Mouse (Mus musculus): Measurements from ENCODE around the gene Dock9. TPM values are rescaled to one million over a fixed set of nuclear protein-coding genes. Genes with fewer than 3 reads are reported as not detected.

Gene Dock9
- total and polyA plus RNA-seq, 2 experiments from 2014 or later: 14.0 to 68.8 TPM

DNA sequence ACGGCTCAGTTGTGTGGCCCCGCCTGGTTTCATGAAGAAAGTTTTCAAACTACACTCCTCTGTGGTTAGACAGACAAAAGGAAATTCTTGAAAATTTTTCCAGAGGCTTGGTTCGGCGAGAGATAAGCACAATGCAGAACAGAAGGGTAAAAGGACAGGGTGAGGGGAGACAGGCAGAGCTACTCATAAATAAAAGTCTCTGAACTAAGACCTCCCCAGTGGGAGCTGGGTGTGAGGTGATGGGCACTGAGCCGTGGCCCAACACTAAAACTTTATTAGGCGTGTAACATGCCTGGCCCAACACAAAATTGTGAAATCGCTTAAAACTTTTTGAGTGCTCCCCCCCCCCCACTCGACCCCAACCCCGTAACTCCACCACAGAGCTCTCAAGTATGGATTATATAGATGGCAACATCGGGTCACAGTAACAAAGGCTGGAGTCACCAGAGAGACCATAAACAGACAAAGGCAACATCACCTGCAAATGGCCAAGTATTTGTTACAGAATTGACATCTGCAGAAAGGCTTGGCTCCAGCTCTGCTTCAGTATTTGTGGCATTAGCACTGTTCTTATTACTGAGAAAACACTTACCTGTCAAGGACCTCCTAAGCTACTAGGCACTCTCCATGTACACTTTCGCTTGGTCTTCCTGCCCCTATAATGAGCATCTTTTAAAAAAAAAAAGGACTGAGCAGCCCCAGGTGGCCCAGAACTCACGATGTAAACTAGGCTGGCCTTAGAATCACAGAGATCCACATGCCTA is 138.4 kb downstream of the Dock9 start:
- no peak overlapping the region for H3K4me3 ChIP-seq (ENCODE audit: low read depth, low read length)
- DNase-seq (ENCODE audit: low spot score) (no peak), ATAC-seq (ENCODE audit: low FRiP score) (no peak)
- WGBS: 77% methylated on average over 12 of the region's 12 CpGs
- no peak overlapping the region for H3K9ac ChIP-seq (replicated peaks; ENCODE audit: low read length, poor library complexity, severe bottlenecking)
- H3K9me3 ChIP-seq (ENCODE audit: low read length): no peaks in the 10 kb centered on the region
- peaks cover 29% of the 10 kb centered on the region for H3K36me3 ChIP-seq (ENCODE audit: insufficient read depth, low read length)
- no peaks in the 10 kb centered on the region for H3K4me1 ChIP-seq (ENCODE audit: insufficient read depth, low read length)
- H3K27ac ChIP-seq (ENCODE audit: low read depth, low read length): no peak overlapping the region
- no peak overlapping the region for H3K4me2 ChIP-seq (ENCODE audit: low read depth, low read length, poor library complexity, severe bottlenecking)
- TF ChIP-seq CTCF (IDR thresholded peaks at IDR 0.05): no peak
- H3K27me3 ChIP-seq (ENCODE audit: insufficient read depth, low read length): no peaks in the 10 kb centered on the region

DNA sequence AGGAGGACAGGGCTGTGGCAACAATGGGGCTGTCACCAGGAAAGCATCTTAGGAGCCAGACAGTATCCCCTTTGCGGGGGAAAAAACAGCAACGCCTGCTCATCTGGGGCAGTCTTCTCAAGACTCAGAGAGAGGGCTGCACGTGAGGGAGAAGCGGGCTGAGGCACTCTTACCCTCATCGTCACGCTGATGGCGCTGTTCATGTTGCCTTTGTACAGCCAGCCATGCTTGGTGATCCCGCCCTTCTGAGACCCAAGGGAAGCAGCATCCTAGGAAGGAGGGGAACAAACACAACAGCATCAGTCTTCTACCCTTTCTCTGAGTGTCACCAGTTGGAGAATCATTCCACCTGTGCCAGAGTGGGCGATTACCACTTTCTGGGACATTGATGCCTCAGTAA is 139.1 kb downstream of the Dock9 start:
- Histone ChIP-seq H3K27ac (ENCODE audit: low read depth, low read length) (no peak overlapping the region), H3K9ac (replicated peaks; ENCODE audit: low read length, poor library complexity, severe bottlenecking) (no peak overlapping the region), H3K4me3 (ENCODE audit: low read depth, low read length) (no peak overlapping the region), H3K36me3 (ENCODE audit: insufficient read depth, low read length) (peaks cover 29% of the 10 kb centered on the region), H3K4me1 (ENCODE audit: insufficient read depth, low read length) (no peaks in the 10 kb centered on the region), H3K27me3 (ENCODE audit: insufficient read depth, low read length) (no peaks in the 10 kb centered on the region), H3K4me2 (ENCODE audit: low read depth, low read length, poor library complexity, severe bottlenecking) (no peak overlapping the region), H3K9me3 (ENCODE audit: low read length) (no peaks in the 10 kb centered on the region)
- ATAC-seq (ENCODE audit: low FRiP score): no peak
- TF ChIP-seq CTCF (IDR thresholded peaks at IDR 0.05): no peak
- 89% methylated on average over 9 of the region's 9 CpGs for WGBS
- DNase-seq (ENCODE audit: low spot score): no peak

GRCm38 (mm10) chr14:121657633-121658032 is 140.0 kb downstream of the Dock9 start:
- Histone ChIP-seq H3K9me3 (ENCODE audit: low read length) (no peaks in the 10 kb centered on the region), H3K27me3 (ENCODE audit: insufficient read depth, low read length) (no peaks in the 10 kb centered on the region), H3K4me1 (ENCODE audit: insufficient read depth, low read length) (no peaks in the 10 kb centered on the region), H3K9ac (replicated peaks; ENCODE audit: low read length, poor library complexity, severe bottlenecking) (no peak overlapping the region), H3K36me3 (ENCODE audit: insufficient read depth, low read length) (peaks cover 29% of the 10 kb centered on the region), H3K4me3 (ENCODE audit: low read depth, low read length) (no peak overlapping the region), H3K4me2 (ENCODE audit: low read depth, low read length, poor library complexity, severe bottlenecking) (no peak overlapping the region), H3K27ac (ENCODE audit: low read depth, low read length) (no peak overlapping the region)
- DNase-seq (ENCODE audit: low spot score) (no peak), ATAC-seq (ENCODE audit: low FRiP score) (no peak)
- 79% methylated on average over 7 of the region's 7 CpGs for WGBS
- no peak for TF ChIP-seq CTCF (IDR thresholded peaks at IDR 0.05)

GRCm38 (mm10) chr14:121656912-121657311 is 140.7 kb downstream of the Dock9 start:
- no peaks in the 10 kb centered on the region for H3K27me3 ChIP-seq (ENCODE audit: insufficient read depth, low read length)
- ATAC-seq (ENCODE audit: low FRiP score) (no peak), DNase-seq (ENCODE audit: low spot score) (peak; percentile 10)
- H3K9ac ChIP-seq (replicated peaks; ENCODE audit: low read length, poor library complexity, severe bottlenecking): no peak overlapping the region
- no peak for TF ChIP-seq CTCF (IDR thresholded peaks at IDR 0.05)
- no peak overlapping the region for H3K4me3 ChIP-seq (ENCODE audit: low read depth, low read length)
- no peak overlapping the region for H3K27ac ChIP-seq (ENCODE audit: low read depth, low read length)
- no peak overlapping the region for H3K4me2 ChIP-seq (ENCODE audit: low read depth, low read length, poor library complexity, severe bottlenecking)
- H3K36me3 ChIP-seq (ENCODE audit: insufficient read depth, low read length): peaks cover 31% of the 10 kb centered on the region
- WGBS: 89% methylated on average over 10 of the region's 10 CpGs
- H3K9me3 ChIP-seq (ENCODE audit: low read length): no peaks in the 10 kb centered on the region
- H3K4me1 ChIP-seq (ENCODE audit: insufficient read depth, low read length): no peaks in the 10 kb centered on the region

DNA sequence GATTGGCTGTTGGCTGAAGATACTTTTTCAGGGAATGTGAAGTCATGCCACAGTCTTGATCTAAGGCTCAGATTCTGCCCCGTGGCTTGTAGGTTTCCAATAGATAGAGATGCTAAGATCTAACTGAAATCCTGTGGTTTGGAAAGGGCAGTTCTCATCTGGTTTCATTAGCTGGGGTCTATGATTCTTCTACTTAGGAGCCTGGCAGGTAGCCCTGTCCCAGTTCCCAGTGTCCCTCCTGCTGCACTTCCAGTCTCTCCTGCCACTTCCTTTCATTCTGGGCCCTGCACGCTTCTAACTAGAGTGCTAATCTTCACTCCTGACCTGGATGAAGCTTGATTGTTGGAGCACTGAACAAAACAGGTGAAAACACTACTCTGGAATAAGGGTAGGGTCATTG is 142.7 kb downstream of the Dock9 start:
- WGBS: 71% methylated on average over 2 of the region's 2 CpGs
- no peaks in the 10 kb centered on the region for H3K27me3 ChIP-seq (ENCODE audit: insufficient read depth, low read length)

DNA sequence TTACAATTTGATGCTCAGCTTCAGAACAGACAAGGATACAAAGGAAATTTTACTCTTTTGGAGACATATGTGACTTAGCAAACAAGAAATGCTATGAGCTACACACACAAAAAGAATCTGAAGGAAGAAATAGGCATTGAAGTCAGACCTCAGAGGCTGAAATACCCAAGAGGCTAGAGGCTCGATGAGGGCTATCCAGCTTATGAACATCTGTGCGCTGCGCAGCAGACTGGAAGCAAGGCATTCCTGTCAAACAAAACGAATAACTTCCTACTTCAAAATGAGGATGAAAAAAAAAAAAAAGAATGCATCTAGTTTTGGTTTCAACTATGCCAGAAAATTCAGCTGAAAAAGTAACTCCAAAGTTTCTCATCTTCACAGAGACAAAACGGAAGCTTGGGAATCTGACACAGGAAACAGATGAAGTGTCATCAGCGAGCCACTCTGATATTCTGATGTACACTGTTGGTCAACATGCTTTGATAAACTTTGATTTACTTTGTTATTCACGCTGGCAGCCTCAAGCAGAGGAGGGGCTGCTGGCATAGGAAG is 143.1 kb downstream of the Dock9 start:
- no peak overlapping the region for H3K4me3 ChIP-seq (ENCODE audit: low read depth, low read length)
- H3K36me3 ChIP-seq (ENCODE audit: insufficient read depth, low read length): peaks cover 45% of the 10 kb centered on the region
- no peaks in the 10 kb centered on the region for H3K9me3 ChIP-seq (ENCODE audit: low read length)
- WGBS: 69% methylated on average over 7 of the region's 7 CpGs
- no peak overlapping the region for H3K9ac ChIP-seq (replicated peaks; ENCODE audit: low read length, poor library complexity, severe bottlenecking)
- no peak for DNase-seq (ENCODE audit: low spot score)
- no peaks in the 10 kb centered on the region for H3K27me3 ChIP-seq (ENCODE audit: insufficient read depth, low read length)
- TF ChIP-seq CTCF (IDR thresholded peaks at IDR 0.05): no peak
- H3K4me2 ChIP-seq (ENCODE audit: low read depth, low read length, poor library complexity, severe bottlenecking): no peak overlapping the region
- no peak overlapping the region for H3K27ac ChIP-seq (ENCODE audit: low read depth, low read length)
- H3K4me1 ChIP-seq (ENCODE audit: insufficient read depth, low read length): no peaks in the 10 kb centered on the region
- ATAC-seq (ENCODE audit: low FRiP score): no peak

More for the DNA sequence above, 142.7 kb downstream of the Dock9 start:
- no peak for DNase-seq (ENCODE audit: low spot score)
- no peaks in the 10 kb centered on the region for H3K9me3 ChIP-seq (ENCODE audit: low read length)
- TF ChIP-seq CTCF (IDR thresholded peaks at IDR 0.05): no peak
- H3K4me2 ChIP-seq (ENCODE audit: low read depth, low read length, poor library complexity, severe bottlenecking): no peak overlapping the region
- ATAC-seq (ENCODE audit: low FRiP score): no peak
- H3K36me3 ChIP-seq (ENCODE audit: insufficient read depth, low read length): peaks cover 45% of the 10 kb centered on the region
- H3K9ac ChIP-seq (replicated peaks; ENCODE audit: low read length, poor library complexity, severe bottlenecking): no peak overlapping the region
- H3K27ac ChIP-seq (ENCODE audit: low read depth, low read length): no peak overlapping the region
- no peaks in the 10 kb centered on the region for H3K4me1 ChIP-seq (ENCODE audit: insufficient read depth, low read length)
- H3K4me3 ChIP-seq (ENCODE audit: low read depth, low read length): no peak overlapping the region

Measured in midbrain, postnatal 0 days (tissue).